In the genomic region with DNA sequence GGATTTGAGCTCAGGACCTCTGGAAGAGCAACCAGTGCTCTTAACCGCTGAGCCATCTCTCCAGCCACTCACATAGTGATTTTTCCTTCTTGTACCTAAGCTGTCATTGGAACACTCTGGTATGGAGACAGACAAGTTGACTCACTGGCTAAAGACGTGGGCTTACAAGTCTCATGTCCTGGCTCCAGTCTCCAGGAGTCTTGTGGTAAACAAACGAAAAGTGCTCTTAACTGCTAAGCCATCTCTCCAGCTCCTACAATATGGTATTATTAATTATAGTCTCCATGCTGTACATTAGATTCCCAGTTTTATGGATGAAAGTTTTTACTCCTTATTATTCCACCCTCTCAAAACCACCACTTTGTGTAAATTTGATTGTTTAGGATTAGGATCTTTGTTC, we compare ENCODE assay signal across 16 mouse cellular contexts. TPM values are rescaled to one million over a fixed set of nuclear protein-coding genes. Genes with fewer than 3 reads are reported as not detected.
"Had no signal": no experiment of that assay in that cellular context is flagged by ENCODE, and none has a peak within 500 bp of the region (broad histone marks: within the 10 kb centered on the region; RNA-seq: fewer than 3 reads in every experiment).

No protein-coding gene starts in this region.

- H3K27me3 ChIP-seq: neural tube, embryonic 13.5 days; neural tube, embryonic 15.5 days; stomach, embryonic 15.5 days had no signal

- DNase-seq: retina, postnatal 1 day; right cerebral cortex, adult 18-20 months; right cerebral cortex, postnatal 14 days; right cerebral cortex, postnatal 25 days; right cerebral cortex, postnatal 4 days; spleen, adult 18-20 months; thymus, adult 18-20 months; thymus, adult 2 months; thymus, postnatal 14 days; thymus, postnatal 25 days; thymus, postnatal 36 days; thymus, postnatal 4 days had no signal

RNA-seq across cellular contexts. Expression of a gene that starts 17.4 kb away (rescaled TPM):
- total RNA-seq: neutrophil, adult 5-6 weeks had no signal
